Mouse (Mus musculus) bone marrow macrophage, adult 2 months (primary cell): ENCODE measurements around the gene Qtrt2.

Experiments
- CTCF ChIP-seq: IDR thresholded peaks from 2 replicates; pipeline ENCODE4 v1.5.1; 2012; ENCODE audit warnings: low read depth, mild to moderate bottlenecking, low read length, moderate library complexity
- POLR2A ChIP-seq: IDR thresholded peaks from 2 replicates; pipeline ENCODE4 v1.6.1; 2012; ENCODE audit warnings: mild to moderate bottlenecking, low read depth, low read length, borderline replicate concordance

DNA sequence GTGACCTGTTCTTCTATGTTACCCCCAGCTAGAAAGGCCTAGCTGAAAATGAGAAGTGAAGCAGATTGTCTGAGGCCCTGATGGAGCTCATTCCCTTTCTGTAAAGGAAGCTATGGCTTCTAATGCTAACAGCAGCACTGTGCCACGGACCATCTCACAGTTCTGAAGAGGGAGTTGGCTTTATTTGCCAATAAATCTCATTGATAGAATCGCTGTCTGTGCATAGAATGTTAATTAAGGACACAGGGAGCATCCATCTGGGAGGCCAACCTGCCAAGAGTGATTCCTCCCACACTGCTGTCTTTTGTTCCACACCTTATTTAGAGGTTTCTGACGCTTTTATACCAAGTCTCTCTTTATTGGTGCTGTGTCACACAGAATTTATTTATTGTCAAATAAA lies 4.9 kb upstream of the Qtrt2 start:
- TF ChIP-seq POLR2A, result no peak
- TF ChIP-seq CTCF, result no peak
